Mouse (Mus musculus) neural tube, embryonic 13.5 days (tissue): ENCODE measurements at regions not wholly inside any gene's neighbourhood (a gene's known extent, or its start where the extent isn't known, plus 50 kb on each side); places are given as distances from the start of the nearest gene placed in this dataset.

ENCODE experiments used
- ATAC-seq: fragments of 200-750 bp; cut with Nextera tagmentation; 2 replicates; pipeline ENCODE4 v1.8.0; 2017; ENCODE audit warnings: low read depth, mild to moderate bottlenecking, moderate TSS enrichment, moderate library complexity
- H3K27ac ChIP-seq: fragments of 300-500 bp; sonication (generic); replicated peaks from 2 replicates; pipeline ENCODE4 v1.5.1; 2015; ENCODE audit warnings: moderate library complexity, mild to moderate bottlenecking, inconsistent platforms
- H3K27me3 ChIP-seq: fragments of 300-500 bp; sonication (generic); 2 replicates; pipeline ENCODE4 v1.6.1; 2015; ENCODE audit warnings: mild to moderate bottlenecking, inconsistent platforms
- H3K36me3 ChIP-seq: fragments of 300-500 bp; sonication (generic); 2 replicates; pipeline ENCODE4 v1.6.1; 2015; ENCODE audit warnings: mild to moderate bottlenecking, inconsistent platforms
- H3K4me1 ChIP-seq: fragments of 300-500 bp; sonication (generic); replicated peaks from 2 replicates; pipeline ENCODE4 v1.6.1; 2015; ENCODE audit warnings: inconsistent platforms
- H3K4me2 ChIP-seq: fragments of 300-500 bp; sonication (generic); 2 replicates; pipeline ENCODE4 v1.6.1; 2015; ENCODE audit warnings: inconsistent platforms, mild to moderate bottlenecking, moderate library complexity
- H3K4me3 ChIP-seq: fragments of 300-500 bp; sonication (generic); 2 replicates; pipeline ENCODE4 v1.5.1; 2015; ENCODE audit warnings: mild to moderate bottlenecking, inconsistent platforms
- H3K9ac ChIP-seq: fragments of 300-500 bp; sonication (generic); 2 replicates; pipeline ENCODE4 v1.6.1; 2015; ENCODE audit warnings: moderate library complexity, mild to moderate bottlenecking, inconsistent platforms
- H3K9me3 ChIP-seq: fragments of 300-500 bp; sonication (generic); 2 replicates; pipeline ENCODE4 v1.6.1; 2016; ENCODE audit warnings: inconsistent platforms
- WGBS: fragments of 180-500 bp; shearing (Covaris S2); methylation state at CpG from one replicate; pipeline ENCODE4 v1.1.7; 2015; 5-methylcytosine and 5-hydroxymethylcytosine counted together

DNA sequence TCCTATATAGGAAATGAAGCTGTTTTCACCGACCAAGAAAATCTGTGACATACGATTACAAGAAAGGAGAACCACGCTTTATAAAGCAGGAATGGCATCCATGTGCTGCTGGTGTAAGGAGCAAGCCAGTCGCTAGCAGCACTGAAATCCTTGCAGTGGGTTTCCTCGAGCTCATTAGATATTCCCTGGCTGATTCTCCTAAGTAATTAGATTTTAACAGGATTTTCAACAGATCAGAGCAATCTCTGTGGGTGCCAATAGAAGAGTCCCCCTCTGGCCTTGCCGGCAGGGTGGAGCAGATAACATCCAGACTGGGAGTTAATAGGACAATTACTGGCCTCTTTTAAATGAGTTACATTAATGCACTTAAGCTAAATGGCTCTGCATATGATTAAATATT, 54.6 kb upstream of the Foxd3 start:
- ATAC-seq, result peak; percentile 85
- no peaks in the 10 kb centered on the region for H3K27me3 ChIP-seq
- WGBS, result 37% methylated on average over 6 of the region's 6 CpGs
- H3K9ac ChIP-seq, result no peak overlapping the region
- H3K4me3 ChIP-seq, result no peak overlapping the region
- no peak overlapping the region for H3K27ac ChIP-seq
- H3K4me2 ChIP-seq, result no peak overlapping the region
- H3K4me1 ChIP-seq, result peaks cover 14% of the 10 kb centered on the region
- no peaks in the 10 kb centered on the region for H3K36me3 ChIP-seq
- H3K9me3 ChIP-seq, result no peaks in the 10 kb centered on the region
